Mouse (Mus musculus) lung, embryonic 14.5 days (tissue): ENCODE results near the gene Rufy3. TPM values are rescaled to one million over a fixed set of nuclear protein-coding genes. Genes with fewer than 3 reads are reported as not detected.

Source experiments
- ATAC-seq: fragments of 200-750 bp; cut with Nextera tagmentation; 2 replicates; pipeline ENCODE4 v1.8.0; 2017; ENCODE audit warnings: mild to moderate bottlenecking, moderate TSS enrichment, moderate library complexity; ENCODE audit not compliant: insufficient read depth
- DNase-seq: peaks from one replicate; pipeline ENCODE4 v3.0.0-alpha.2; 2015
- H3K27ac ChIP-seq: fragments of 300-500 bp; sonication (generic); 2 replicates; pipeline ENCODE4 v1.5.1; 2014; ENCODE audit warnings: low read depth, mild to moderate bottlenecking, moderate library complexity
- H3K27me3 ChIP-seq: fragments of 300-500 bp; sonication (generic); 2 replicates; pipeline ENCODE4 v1.6.1; 2014; ENCODE audit warnings: low read length, control low read depth; ENCODE audit not compliant: insufficient read depth
- H3K36me3 ChIP-seq: fragments of 300-500 bp; sonication (generic); 2 replicates; pipeline ENCODE4 v1.6.1; 2014; ENCODE audit warnings: control low read depth; ENCODE audit not compliant: insufficient read depth
- H3K4me1 ChIP-seq: fragments of 300-500 bp; sonication (generic); 2 replicates; pipeline ENCODE4 v1.6.1; 2014; ENCODE audit warnings: antibody characterized with exemption, control low read depth; ENCODE audit not compliant: insufficient read depth
- H3K4me2 ChIP-seq: fragments of 300-500 bp; sonication (generic); 2 replicates; pipeline ENCODE4 v1.6.1; 2014; ENCODE audit warnings: mild to moderate bottlenecking
- H3K4me3 ChIP-seq: fragments of 300-500 bp; sonication (generic); 2 replicates; pipeline ENCODE4 v1.5.1; 2014; ENCODE audit warnings: low read depth, low read length
- H3K9ac ChIP-seq: fragments of 300-500 bp; sonication (generic); 2 replicates; pipeline ENCODE4 v1.6.1; 2014
- H3K9me3 ChIP-seq: fragments of 300-500 bp; sonication (generic); 2 replicates; pipeline ENCODE4 v1.6.1; 2016; ENCODE audit warnings: low read depth, low read length, control low read depth
- CTCF ChIP-seq: IDR thresholded peaks from 2 replicates; pipeline ENCODE4 v1.5.1; 2016; ENCODE audit warnings: antibody characterized with exemption, low read depth
- WGBS: fragments of 180-500 bp; shearing (Covaris S2); extraction: QIAGEN DNeasy Blood & Tissue Kit; methylation state at CpG from one replicate; pipeline ENCODE4 v1.1.7; 2014; 5-methylcytosine and 5-hydroxymethylcytosine counted together
- polyA plus RNA-seq: library from polyadenylated mRNA; unstranded; fragments of >200 nt; fragmentation: Nextera tagmentation; extraction: Ambion mirVana; gene quantifications from 2 replicates; pipeline ENCODE4 v1.2.1, GENCODE M21; 2014

Gene Rufy3
- polyA plus RNA-seq, 1 experiment from 2014 or later, result 14.0 TPM

GRCm38 (mm10) chr5:88581343-88581742 is 16.5 kb downstream of the Rufy3 start:
- 95% methylated on average over 6 of the region's 6 CpGs for WGBS
- H3K4me3 ChIP-seq, result no peak overlapping the region
- H3K27ac ChIP-seq, result no peak overlapping the region
- no peak overlapping the region for H3K9ac ChIP-seq
- H3K4me2 ChIP-seq, result no peak overlapping the region
- peaks cover 3% of the 10 kb centered on the region; the same call in 1 of the 2 replicates for H3K36me3 ChIP-seq
- TF ChIP-seq CTCF, result no peak
- H3K27me3 ChIP-seq, result no peaks in the 10 kb centered on the region
- H3K9me3 ChIP-seq, result no peaks in the 10 kb centered on the region
- peaks cover 8% of the 10 kb centered on the region; the same call in 1 of the 2 replicates for H3K4me1 ChIP-seq
- ATAC-seq (no peak), DNase-seq (no peak)

- Histone ChIP-seq H3K4me1 (peaks cover 16% of the 10 kb centered on the region), H3K27me3 (no peaks in the 10 kb centered on the region), H3K36me3 (no peaks in the 10 kb centered on the region), H3K9ac (no peak overlapping the region), H3K4me3 (no peak overlapping the region), H3K4me2 (no peak overlapping the region), H3K27ac (no peak overlapping the region), H3K9me3 (no peaks in the 10 kb centered on the region)
- WGBS, result 67% methylated on average over 9 of the region's 9 CpGs
- TF ChIP-seq CTCF, result no peak
- DNase-seq, result peak; percentile 6
- no peak for ATAC-seq
Measured at GRCm38 (mm10) chr5:88583271-88584031, 18.6 kb downstream of the Rufy3 start.

DNA sequence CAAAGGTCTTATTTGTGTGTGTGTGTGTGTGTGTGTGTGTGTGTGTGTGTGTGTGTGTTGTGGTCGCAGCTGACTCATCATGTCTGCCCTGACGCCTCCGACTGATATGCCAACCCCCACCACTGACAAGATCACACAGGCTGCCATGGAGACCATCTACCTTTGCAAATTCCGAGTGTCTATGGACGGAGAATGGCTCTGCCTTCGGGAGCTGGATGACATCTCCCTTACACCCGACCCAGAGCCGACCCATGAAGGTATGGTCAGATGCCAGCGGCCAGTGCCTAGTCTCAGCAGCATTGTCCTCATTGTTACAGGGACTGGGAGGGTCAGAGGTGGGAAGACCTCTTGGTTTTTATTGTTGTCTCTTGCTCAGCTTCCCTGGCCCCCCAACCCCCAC is 19.2 kb downstream of the Rufy3 start:
- Histone ChIP-seq H3K27ac (no peak overlapping the region), H3K9me3 (no peaks in the 10 kb centered on the region), H3K4me3 (no peak overlapping the region), H3K27me3 (no peaks in the 10 kb centered on the region), H3K9ac (no peak overlapping the region), H3K36me3 (no peaks in the 10 kb centered on the region), H3K4me1 (peaks cover 16% of the 10 kb centered on the region), H3K4me2 (peak overlapping the region; percentile 12; the same call in 1 of the 2 replicates)
- DNase-seq (no peak), ATAC-seq (no peak)
- 46% methylated on average over 9 of the region's 9 CpGs for WGBS
- TF ChIP-seq CTCF, result no peak

DNA sequence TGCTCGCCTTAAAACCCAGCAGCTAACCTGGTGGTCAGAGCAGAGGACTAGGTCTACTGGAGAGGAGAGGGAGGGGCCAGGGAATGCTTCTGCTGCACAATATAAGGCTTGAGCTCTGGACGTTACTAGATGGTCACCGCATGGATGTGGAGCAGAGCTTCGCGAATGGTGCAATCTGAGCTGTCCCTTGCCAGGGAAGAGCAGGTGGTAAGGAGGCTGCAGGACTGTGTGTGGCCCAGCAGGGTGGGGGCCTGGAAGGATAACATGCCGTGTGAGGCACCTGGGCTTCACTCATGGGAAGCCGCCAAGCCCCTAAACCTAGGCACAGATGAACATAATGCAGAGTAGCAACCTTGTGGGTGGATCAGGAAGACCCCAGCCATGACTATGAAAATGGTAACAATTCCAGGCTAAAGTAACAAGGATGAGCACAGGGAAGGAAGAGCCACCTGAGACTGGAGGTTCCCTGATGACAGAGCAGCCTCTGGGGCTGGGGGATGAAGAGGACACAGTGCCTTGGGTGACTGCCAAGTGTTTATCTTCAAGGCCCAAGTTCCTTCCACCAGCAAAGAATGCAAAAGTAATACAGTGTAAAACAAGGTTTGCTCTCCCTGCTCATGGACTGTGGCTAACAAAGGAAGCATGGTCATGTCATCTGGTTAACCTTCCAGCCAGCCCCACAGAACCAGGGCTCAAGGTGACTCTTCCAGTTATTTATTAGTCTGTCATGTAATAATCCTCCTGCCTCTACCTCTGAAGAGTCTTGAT is 21.8 kb downstream of the Rufy3 start:
- Histone ChIP-seq H3K27ac (no peak overlapping the region; the same call in 1 of the 2 replicates), H3K9me3 (no peaks in the 10 kb centered on the region), H3K4me2 (no peak overlapping the region), H3K9ac (no peak overlapping the region), H3K27me3 (no peaks in the 10 kb centered on the region), H3K36me3 (no peaks in the 10 kb centered on the region), H3K4me1 (peaks cover 16% of the 10 kb centered on the region), H3K4me3 (no peak overlapping the region)
- DNase-seq (peak; percentile 61), ATAC-seq (peak; percentile 39; the same call in 1 of the 2 replicates)
- WGBS, result 72% methylated on average over 7 of the region's 7 CpGs
- TF ChIP-seq CTCF, result no peak

GRCm38 (mm10) chr5:88587211-88587934 is 22.5 kb downstream of the Rufy3 start:
- whole genome bisulfite sequencing, result 37% methylated on average over 13 of the region's 13 CpGs
- Histone ChIP-seq H3K4me2 (0 out of 2 replicates have a peak overlapping the region, but pooled peaks have one; percentile 4), H3K27me3 (no peaks in the 10 kb centered on the region), H3K4me3 (no peak overlapping the region), H3K9me3 (no peaks in the 10 kb centered on the region), H3K27ac (no peak overlapping the region; the same call in 1 of the 2 replicates), H3K9ac (no peak overlapping the region), H3K4me1 (peaks cover 16% of the 10 kb centered on the region), H3K36me3 (no peaks in the 10 kb centered on the region)
- ATAC-seq, result peak; percentile 71; the same call in 1 of the 2 replicates
- TF ChIP-seq CTCF, result no peak
- DNase-seq, result peak; percentile 38

DNA sequence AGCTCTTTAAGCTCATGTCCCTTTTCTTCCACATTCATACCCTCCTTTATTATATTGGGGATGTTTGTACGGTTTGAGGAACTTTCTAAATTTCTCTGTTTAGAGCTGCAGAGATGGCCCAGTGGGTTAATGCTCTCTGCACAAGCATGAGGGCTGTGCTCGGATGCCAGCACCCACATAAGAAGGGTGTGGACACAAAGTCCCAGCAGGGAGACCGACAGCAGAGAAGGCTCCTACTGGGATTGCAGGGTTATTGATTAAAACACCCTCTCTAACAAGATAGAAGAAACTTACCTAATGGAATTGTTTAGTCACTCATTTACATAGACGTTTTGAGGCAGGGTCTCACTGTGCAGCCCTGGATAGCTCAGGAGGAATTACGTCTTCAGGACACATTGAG is 23.6 kb downstream of the Rufy3 start:
- no peak overlapping the region for H3K27ac ChIP-seq
- no peak for TF ChIP-seq CTCF
- H3K27me3 ChIP-seq, result no peaks in the 10 kb centered on the region
- 74% methylated on average over 5 of the region's 5 CpGs for WGBS
- H3K9me3 ChIP-seq, result no peaks in the 10 kb centered on the region
- no peak overlapping the region for H3K4me2 ChIP-seq
- no peak overlapping the region for H3K4me3 ChIP-seq
- ATAC-seq (no peak), DNase-seq (no peak)
- H3K4me1 ChIP-seq, result peaks cover 16% of the 10 kb centered on the region
- H3K36me3 ChIP-seq, result no peaks in the 10 kb centered on the region
- no peak overlapping the region for H3K9ac ChIP-seq
